Mouse (Mus musculus) mesoderm, embryonic 11.5 days (tissue): ENCODE data around the gene Robo3.

Experiments
- DNase-seq: peaks from one replicate; pipeline ENCODE4 v3.0.0-alpha.2; 2012; ENCODE audit warnings: low read depth, low spot score

The Robo3 gene

DNA sequence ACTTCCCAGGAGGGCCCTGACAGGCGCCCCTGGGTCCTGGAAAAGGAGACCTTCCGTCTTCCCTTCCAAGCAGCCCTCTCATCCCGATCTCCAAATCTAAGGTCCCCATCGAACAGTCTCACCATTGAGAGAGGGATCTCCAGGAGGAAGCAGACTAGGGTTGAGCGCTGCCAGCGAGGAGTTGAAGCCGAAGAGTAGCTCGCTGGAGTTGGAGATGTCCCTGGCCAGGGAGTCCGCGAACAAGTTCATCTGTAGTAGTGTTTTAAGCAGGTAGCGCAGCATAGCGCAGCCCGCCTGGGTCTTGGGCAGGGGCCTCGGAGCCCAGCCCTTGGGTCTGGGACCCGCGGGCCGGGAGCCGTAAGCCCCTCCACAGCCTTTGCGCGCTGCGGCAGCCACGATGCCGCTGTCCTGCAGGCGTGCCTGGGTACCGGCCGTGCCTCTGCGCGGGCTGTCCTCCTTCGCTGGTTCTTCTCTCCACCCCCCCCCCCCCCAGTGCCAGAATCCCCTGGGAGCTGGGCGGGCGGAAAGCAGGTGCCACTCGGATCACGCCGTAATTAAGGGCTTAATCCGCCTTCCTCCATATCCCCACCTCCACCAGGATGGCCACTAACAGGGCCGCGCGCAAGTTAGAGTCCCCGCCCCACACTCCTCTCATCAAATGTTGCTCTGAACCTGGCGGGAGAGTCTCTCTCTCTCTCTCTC is at the start of gene Robo3:
Gene Robo3 (minus strand): TSS at position 527 of the 702 bp plus-strand sequence.
- no peak for DNase-seq

DNA sequence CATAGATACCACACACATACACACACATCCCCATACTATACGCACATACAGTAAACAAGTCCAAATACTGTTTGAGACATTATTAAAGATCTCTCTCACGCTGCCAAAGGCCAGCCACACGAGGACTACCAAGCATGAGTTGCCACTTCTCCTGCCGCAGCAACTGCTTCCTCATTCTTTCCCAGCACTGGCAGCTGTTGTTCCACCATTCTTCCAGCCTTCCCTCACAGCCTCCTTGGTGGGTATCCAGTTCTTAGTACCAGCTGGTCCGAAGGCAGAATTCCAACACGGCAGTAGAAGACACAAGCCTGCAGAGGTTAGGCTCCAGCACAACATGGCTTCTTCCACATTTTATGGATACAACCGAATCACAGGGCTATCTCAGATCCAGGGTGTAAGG is 41.9 kb upstream of the Robo3 start:
- no peak for DNase-seq

DNA sequence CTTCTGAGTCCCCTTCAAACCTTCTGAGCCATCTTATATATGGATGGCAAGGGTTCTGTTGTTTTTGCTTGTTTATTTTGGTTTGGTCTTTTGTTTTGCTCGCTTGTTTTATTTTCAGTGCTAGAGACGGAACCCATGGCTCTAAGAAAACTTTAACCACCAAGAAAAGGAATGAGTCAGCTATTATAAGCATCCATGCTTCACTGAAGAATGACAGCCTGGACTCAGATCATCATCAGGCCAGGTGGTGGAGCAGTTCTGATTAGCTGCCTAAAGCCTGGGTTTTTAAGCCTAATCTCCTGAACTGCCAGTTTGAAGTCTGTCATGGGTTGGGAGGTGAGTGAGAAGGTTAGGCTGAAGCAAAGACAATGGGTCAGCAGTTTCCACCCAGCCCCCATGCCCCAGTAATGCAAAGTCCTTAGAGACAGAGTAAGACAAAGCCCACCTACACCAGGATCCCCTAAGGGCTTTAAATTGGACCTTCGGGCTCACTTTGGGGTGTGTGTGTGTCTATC is 40.6 kb upstream of the Robo3 start:
- no peak for DNase-seq

DNA sequence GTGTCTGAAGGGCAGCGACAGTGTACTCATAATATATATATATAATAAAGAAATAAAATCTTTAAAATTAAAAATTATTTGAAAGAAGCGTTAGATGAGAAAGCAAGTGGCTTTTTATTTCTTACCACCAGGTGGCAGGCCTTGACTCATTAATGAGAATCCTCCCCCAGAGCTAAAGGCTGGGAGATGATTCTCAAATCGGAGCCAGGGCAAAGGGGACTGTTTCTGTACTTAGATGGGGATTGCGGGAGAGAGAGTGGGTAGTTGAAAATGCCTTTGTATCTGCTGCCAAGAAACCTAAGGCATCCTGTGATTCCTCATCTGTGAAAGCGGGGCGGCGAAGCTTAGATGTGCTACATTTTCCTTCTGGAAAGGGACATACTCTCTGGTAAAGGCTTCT is 29.7 kb upstream of the Robo3 start:
- peak; percentile 52 for DNase-seq

DNA sequence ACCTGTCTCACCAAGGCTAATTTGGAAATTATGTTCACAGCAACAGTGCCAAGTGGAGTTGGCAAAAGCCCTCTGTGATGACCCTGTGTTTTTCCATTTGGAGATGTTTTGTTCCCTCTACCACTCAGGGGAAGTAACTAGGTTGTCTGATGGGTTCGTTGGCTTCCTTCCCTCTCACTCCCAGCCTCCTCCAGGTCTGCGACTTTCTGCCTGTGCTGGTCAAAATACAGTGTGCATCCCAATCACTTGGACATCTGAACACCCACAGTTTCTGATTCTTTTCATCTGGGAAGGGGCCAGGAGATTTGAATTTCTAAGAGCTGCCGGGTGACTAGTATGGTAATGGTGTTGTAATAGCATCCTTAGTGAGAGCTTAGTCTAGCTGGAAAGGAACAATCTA is 28.5 kb upstream of the Robo3 start:
- DNase-seq: no peak

DNA sequence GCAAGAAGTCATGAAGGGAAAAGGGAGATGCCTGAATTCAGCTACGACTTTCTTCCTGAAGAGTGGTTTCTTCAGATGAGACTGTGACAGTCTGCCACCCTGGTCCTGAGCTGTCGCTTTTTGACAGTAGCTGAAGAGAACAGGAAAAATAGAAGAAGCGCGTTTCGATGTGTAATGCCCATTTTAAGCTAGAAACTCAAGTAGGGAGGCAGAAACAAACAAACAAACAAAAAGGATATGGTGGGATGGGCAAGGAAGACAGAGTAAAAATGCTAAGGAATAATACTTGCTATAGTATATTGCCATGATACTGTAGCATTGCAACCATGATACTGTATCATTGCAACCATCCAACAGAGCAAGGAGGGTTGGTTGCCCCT is 27.9 kb upstream of the Robo3 start:
- DNase-seq: no peak

DNA sequence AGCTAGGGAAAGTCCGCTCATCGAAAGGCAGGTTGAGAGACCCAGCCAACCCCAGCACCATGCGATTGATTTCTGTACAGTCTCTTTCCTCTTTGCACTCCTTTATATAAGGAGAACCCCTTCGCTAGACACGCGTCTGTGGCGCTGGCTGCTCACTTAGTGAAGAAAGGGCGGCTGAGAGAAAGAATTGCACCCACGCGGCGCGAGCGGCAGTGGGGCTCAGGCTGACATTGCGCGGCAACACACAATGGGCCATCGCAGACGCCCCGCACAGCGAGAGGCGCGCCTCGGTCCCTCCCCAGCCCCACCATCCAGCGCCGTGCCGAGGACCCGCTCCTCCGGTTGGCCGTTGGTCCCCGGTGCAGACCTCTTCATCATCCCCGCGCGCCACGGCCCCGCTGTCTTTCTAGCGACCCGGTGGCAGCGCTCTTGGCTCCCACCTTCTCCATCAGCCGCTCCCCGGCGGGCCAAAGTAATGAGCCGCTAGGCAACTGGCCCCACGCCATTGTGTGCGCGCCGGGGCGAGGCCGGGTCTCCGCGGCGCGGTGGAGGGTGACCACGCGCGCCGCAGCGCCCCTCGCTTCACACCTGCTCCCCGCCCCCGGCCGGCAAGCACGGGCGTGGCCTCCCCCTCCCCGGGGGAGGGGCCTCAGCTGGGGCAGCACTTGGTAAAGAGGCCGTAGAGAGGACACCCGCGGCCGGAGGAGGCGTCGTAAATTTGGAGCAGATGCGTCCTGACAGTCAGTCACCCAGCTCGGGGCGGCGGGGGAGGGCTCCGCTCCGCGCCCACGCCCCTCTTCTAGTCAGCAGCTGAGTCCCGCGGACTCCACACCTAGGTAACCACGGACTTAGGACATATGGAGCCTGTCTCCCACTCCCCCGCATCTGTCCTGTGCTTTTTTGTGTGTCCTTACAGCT is 27.3 kb upstream of the Robo3 start:
- DNase-seq: peak; percentile 73

DNA sequence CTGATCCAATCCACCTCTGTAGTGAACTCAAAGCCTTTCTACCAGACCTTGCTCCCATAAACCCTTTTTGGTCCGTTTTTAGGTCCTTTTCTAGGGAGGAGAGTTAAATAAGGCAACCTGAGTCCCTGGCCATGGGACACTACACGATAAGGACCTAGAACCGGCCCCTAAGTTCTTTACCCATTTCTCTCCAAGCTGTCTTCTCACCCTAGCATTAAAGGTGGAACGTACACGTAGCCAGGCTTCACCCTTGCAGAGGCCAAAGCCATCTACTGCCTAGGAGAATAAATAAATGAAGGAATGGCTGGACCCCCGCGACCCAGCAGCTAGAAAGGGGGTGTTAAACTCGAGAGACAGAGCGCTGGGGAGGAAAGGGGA is 26.6 kb upstream of the Robo3 start:
- no peak for DNase-seq

DNA sequence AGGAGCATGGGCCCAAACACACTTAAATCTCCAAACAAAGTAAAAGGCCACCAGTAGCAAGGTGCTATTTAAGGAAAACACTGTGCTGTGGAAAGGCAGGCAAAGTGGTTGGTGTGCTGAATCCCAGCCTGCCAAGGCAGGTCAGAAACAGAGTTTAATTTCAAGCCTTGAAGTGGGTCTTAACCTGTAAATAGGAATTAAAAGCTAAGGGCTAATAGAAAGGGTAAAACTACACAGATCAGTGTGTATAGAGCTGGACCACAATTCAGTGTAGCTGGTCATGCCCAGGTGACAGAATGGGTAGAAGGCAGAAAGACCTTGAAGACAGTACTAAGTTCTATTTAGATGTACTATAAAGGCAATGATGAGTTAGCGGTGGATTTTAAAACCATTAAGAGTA is 24.1 kb upstream of the Robo3 start:
- DNase-seq: no peak

DNA sequence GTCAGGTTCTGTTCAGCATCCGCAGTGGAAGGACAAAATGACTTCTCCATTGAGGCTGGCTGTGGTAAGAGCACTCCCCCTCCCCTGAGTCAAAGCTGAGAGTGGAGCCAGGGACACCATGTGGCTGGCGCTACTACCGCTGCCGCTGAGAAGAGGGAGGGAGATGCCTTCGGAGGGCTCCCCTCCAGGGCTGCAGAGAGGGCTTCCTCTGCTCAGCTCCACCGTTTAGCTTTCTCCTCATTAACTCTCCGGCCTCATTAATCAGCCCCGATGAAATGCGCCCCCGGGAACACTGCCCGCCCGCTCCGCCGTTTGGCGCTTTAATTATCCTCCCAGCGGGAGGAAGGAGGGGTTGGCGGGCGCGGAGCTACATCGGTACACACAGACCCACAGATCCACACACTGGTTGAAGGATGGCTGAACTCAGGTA is 23.4 kb upstream of the Robo3 start:
- DNase-seq: peak; percentile 51

DNA sequence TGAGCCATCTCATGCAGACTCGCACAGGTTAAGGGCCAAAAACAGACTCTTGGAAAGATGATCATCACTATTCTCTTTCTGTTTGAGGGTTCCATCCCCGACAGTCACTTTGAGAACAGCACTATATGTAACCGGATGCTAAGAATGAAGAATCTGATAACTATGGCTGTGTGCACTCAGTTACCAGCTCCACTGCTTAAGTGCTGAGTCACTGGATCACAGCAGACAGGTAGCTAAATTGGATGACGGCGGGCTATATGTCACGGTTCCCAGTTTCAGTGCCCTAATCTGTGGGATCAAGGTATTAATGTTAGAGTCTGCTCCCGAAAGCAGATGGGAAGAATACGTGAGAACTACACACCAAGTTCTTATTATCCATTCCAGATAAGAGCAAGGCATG is 22.8 kb upstream of the Robo3 start:
- DNase-seq: no peak

DNA sequence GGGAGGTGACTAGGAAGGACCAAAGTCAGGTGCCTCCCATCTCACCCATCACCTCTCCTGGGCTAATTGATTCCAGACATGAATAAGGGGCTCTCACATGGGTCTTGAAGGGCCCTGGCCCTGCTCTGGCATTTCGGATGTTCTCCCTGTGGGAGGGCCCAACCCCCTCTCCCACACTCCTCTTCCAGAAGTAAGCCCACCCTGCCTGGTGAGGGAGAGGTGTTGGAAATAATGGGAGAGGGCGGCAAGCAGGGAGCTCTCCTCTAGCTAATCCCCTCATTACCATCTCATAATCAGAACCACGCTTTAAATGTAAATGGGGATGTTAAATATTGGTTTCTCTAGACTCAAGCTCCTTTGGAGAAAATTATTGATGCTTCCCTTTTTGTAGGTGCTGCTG is 21.9 kb upstream of the Robo3 start:
- no peak for DNase-seq

DNA sequence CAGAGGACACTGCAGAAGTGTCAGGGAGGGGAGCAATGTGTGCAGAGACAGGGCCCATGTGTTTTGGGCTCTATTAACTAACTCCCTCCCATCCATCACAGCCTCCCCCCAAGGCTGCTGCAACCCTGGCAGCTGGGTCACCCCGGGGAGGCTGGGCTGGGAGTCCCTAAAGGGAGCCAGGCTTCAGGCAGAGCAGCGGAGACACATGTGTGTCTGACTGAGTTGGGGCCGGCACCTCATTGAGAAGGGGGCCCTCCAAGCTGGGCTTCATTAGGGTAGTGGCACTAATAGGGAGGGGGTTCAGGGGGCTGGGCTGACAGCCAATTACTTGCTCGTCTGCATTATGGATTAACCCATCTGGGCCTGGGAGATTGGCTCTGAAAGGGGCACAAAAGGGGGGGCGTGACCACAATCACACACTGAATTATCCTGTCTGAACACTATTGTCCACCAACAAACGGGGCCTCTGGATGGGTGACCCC is 21.0 kb upstream of the Robo3 start:
- peak; percentile 63 for DNase-seq

DNA sequence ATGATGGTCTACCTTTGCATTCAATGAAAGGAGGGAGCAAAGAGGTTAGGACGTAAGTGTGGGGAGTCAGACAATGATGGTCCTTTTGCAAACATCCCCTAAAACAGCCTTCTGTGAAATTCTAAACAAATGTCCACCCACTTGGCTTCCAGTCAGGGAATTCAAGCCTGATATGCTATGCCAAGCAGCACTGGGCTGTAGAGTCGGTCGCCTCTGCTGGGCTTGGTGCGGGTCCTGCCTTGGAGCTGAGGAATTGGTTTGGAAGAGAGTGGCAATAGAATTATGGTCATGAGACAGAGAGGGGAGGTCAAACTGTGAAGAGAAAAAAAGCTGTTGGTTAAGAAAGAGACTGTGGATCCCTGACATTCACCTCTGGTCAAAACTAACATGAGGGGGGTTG is 20.3 kb upstream of the Robo3 start:
- DNase-seq: no peak

DNA sequence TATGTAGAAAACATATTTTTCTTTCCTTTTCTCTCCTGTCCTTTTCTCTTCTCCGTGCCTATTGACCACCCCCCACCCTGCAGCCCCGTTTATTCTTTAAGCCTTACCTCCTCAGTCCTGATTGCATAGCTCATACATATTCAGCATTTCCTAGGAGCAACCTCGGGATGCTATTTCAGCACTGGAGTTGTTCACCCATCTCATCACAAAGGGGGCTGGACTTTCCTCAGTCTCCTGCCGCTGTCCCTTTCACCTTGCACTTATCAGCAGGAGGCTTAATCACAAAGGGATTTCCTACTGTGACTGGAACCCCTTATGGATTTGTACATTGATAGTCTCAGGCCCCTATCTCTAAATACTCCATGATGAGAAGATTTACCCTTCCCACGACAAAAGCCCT is 19.4 kb upstream of the Robo3 start:
- DNase-seq: no peak

DNA sequence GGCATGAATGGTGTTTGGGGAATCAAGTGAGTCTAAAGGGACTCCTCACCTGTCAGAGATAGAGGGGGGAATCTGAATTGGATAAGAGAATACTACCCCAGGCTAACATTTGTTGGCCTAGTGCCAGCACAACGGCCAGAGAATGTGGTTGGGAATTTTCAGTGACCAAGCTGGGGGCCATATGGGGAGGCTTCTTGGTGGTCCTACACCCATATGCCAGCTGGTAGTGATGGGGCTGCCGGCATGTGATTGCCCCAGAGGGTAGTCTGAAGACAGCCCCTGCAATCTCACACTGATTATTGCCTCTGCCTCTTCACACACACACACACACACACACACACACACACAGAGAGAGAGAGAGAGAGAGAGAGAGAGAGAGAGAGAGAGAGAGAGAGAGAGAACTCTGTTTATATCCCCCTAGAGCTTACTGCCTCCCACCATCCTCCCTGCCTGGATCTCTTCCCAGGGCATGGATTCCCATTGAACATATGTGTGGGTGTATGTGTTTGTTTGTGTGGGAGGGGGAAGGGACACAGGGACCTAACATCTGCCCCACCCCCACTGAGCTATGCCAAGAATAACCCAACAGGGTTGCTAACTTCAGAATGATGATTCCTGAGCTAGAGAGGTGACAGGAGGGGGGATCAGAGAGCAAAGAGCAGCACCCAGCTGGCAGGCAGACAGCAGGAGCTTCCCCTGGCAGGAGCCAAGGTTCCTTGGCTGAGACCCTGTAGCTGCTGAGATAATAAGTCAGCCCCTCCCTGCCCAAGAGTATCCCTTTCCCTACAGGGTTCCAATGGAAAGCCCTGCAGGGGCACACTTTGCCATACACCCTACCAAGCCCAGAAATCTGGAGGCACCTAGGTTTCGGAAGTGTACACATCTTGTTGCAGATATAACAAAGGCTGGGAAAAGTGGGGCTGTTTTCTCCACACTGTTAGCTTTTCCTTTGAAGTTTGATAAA is 5.0 kb upstream of the Robo3 start:
- DNase-seq: no peak

DNA sequence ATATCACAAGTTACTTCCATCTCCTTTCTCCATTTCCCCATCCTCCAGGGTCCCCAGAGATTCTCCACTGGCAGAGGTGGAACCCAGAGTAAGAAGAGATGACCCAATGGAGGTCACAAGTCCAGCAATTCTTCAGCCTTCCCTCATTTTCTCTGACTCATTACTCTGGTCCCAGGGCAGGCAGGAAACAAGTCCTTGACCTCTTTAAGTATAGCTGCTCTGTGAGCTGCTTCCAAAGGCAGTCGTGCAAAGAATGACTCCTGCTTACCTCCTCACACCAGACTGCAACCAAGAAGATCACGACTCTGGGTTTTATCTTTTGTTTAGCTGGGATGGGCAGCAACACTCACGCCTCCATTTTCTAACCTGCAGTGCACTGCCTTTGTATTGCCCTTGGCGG is 2.6 kb upstream of the Robo3 start:
- DNase-seq: no peak

DNA sequence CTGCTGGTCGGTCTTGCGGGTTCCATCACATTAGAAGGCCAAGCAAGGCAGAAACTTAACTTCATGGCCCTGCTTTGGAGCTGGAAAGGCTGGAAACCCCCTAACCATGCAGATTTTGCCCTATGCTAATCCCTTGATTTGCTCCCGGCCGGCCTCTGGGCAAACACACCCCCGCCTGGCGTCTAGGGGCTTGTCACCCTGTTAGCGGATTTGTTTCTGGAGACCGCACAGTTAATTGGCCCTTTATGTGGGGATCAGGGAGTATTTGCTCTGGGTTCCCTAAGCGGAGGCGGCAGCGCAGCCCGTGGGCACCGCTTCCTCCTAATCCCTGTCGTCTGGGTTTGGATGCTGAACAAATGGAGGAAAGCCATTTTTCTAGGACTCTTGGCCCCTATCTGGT is 1.9 kb upstream of the Robo3 start:
- no peak for DNase-seq

DNA sequence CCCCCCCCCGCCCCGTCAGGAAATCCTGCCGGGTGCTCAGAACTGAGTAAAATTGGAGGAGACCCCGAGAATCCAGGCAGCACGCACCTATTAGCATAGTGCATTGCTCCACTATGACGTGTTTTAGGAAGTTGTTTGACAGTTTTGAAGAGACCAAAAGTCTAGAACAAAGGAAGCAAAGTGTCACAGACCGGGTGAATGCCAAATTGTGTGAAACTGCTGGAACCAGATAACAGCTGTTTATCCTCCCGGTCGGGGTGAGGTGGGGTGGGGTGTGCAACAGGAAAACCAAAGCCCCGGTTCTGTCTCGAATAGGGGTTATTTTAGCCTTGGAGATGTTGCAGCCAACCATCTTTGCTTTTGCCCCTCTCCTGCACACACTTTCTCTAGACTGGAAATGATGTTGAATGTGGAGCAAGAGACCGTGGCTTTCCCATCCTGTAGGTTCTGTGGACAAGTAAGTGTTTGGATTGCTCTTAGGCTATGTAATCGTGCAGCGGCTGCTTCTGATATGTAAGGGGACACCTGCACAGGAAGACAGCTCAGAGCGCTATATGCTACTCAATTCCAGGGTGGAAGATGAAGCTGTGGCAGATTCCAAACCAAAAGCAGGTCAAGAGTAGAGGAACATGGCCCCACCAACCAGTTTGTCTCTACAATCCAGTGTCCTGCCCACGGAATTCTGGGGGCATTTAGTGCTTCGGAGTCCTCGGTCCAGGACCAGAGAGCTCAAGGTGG is 946 bp upstream of the Robo3 start:
- DNase-seq: no peak

DNA sequence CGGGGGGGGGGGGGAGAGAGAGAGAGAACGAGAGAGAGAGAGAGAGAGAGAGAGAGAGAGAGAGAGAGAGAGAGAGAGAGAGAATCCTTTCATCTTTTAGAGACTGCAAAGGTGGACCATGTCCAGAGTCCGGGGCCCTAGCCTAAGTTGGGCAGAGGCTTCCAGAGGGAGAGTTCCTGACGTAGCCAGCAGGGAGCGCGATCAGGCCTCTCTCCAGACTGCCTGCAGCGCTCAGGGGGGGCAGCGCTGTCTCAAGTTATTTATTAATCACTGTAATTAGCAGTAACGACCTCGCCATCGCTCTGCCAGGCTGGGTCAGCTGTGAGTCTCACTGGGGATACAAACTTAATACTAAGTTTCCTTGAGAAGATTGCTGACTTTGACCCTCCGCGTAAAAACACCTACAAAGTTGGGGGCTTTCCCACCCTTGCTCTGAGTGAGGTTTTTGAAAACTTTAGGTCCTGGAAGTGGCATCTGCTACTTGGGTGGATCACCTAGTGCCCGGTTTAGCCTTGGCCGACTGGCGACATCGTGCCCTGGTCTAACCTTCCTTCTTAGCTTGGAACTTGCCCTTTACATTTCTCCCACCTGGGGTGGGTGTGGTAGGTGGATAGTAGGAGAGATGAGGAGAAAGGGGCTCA is 900 bp downstream of the Robo3 start:
- no peak for DNase-seq
